Mouse (Mus musculus): ENCODE measurements at regions not wholly inside any gene's neighbourhood (a gene's known extent, or its start where the extent isn't known, plus 50 kb on each side); places are given as distances from the start of the nearest gene placed in this dataset.

- Histone ChIP-seq H3K27me3 (ENCODE audit: control insufficient read depth, insufficient read depth, low read length, poor library complexity, severe bottlenecking) (no peaks in the 10 kb centered on the region), H3K4me3 (ENCODE audit: low read depth, low read length) (no peak overlapping the region), H3K9ac (ENCODE audit: low read depth, poor library complexity, severe bottlenecking) (no peak overlapping the region), H3K4me1 (ENCODE audit: control insufficient read depth, insufficient read depth, low read length) (no peaks in the 10 kb centered on the region), H3K36me3 (ENCODE audit: control insufficient read depth, insufficient read depth, low read length, poor library complexity, severe bottlenecking) (no peaks in the 10 kb centered on the region), H3K9me3 (replicated peaks; ENCODE audit: control insufficient read depth, insufficient read depth, low read length, poor library complexity, severe bottlenecking) (no peaks in the 10 kb centered on the region), H3K27ac (ENCODE audit: insufficient read depth, low read length) (no peak overlapping the region)
- TF ChIP-seq POLR2A (IDR thresholded peaks at IDR 0.05; ENCODE audit: insufficient read depth, low read length): no peak
- TF ChIP-seq CTCF (IDR thresholded peaks at IDR 0.05; ENCODE audit: low read depth, low read length): no peak
- no peak for TF ChIP-seq EP300 (IDR thresholded peaks at IDR 0.05; ENCODE audit: insufficient read depth, low read depth, low read length)
These were observed 186.5 kb upstream of the Palmd start for GRCm38 (mm10) chr3:117155274-117155673.

GRCm38 (mm10) chr3:117153011-117153473 is 184.3 kb upstream of the Palmd start:
- Histone ChIP-seq H3K27ac (ENCODE audit: insufficient read depth, low read length) (no peak overlapping the region), H3K9ac (ENCODE audit: low read depth, poor library complexity, severe bottlenecking) (no peak overlapping the region), H3K27me3 (ENCODE audit: control insufficient read depth, insufficient read depth, low read length, poor library complexity, severe bottlenecking) (no peaks in the 10 kb centered on the region), H3K36me3 (ENCODE audit: control insufficient read depth, insufficient read depth, low read length, poor library complexity, severe bottlenecking) (no peaks in the 10 kb centered on the region), H3K4me1 (ENCODE audit: control insufficient read depth, insufficient read depth, low read length) (no peaks in the 10 kb centered on the region), H3K4me3 (ENCODE audit: low read depth, low read length) (no peak overlapping the region), H3K9me3 (replicated peaks; ENCODE audit: control insufficient read depth, insufficient read depth, low read length, poor library complexity, severe bottlenecking) (no peaks in the 10 kb centered on the region)
- no peak for TF ChIP-seq EP300 (IDR thresholded peaks at IDR 0.05; ENCODE audit: insufficient read depth, low read depth, low read length)
- no peak for TF ChIP-seq CTCF (IDR thresholded peaks at IDR 0.05; ENCODE audit: low read depth, low read length)
- no peak for TF ChIP-seq POLR2A (IDR thresholded peaks at IDR 0.05; ENCODE audit: insufficient read depth, low read length)

GRCm38 (mm10) chr3:117152414-117152813 is 183.6 kb upstream of the Palmd start:
- Histone ChIP-seq H3K9ac (ENCODE audit: low read depth, poor library complexity, severe bottlenecking) (no peak overlapping the region), H3K9me3 (replicated peaks; ENCODE audit: control insufficient read depth, insufficient read depth, low read length, poor library complexity, severe bottlenecking) (peaks cover 4% of the 10 kb centered on the region; the same call in 1 of the 2 replicates), H3K4me1 (ENCODE audit: control insufficient read depth, insufficient read depth, low read length) (no peaks in the 10 kb centered on the region), H3K27ac (ENCODE audit: insufficient read depth, low read length) (no peak overlapping the region), H3K4me3 (ENCODE audit: low read depth, low read length) (no peak overlapping the region), H3K36me3 (ENCODE audit: control insufficient read depth, insufficient read depth, low read length, poor library complexity, severe bottlenecking) (no peaks in the 10 kb centered on the region), H3K27me3 (ENCODE audit: control insufficient read depth, insufficient read depth, low read length, poor library complexity, severe bottlenecking) (no peaks in the 10 kb centered on the region)
- TF ChIP-seq POLR2A (IDR thresholded peaks at IDR 0.05; ENCODE audit: insufficient read depth, low read length) (no peak), EP300 (IDR thresholded peaks at IDR 0.05; ENCODE audit: insufficient read depth, low read depth, low read length) (no peak), CTCF (IDR thresholded peaks at IDR 0.05; ENCODE audit: low read depth, low read length) (no peak)

GRCm38 (mm10) chr3:117147414-117147813 is 178.6 kb upstream of the Palmd start:
- Histone ChIP-seq H3K27ac (ENCODE audit: insufficient read depth, low read length) (no peak overlapping the region), H3K4me3 (ENCODE audit: low read depth, low read length) (no peak overlapping the region), H3K36me3 (ENCODE audit: control insufficient read depth, insufficient read depth, low read length, poor library complexity, severe bottlenecking) (no peaks in the 10 kb centered on the region), H3K9ac (ENCODE audit: low read depth, poor library complexity, severe bottlenecking) (no peak overlapping the region), H3K4me1 (ENCODE audit: control insufficient read depth, insufficient read depth, low read length) (no peaks in the 10 kb centered on the region), H3K9me3 (replicated peaks; ENCODE audit: control insufficient read depth, insufficient read depth, low read length, poor library complexity, severe bottlenecking) (peaks cover 6% of the 10 kb centered on the region; the same call in 1 of the 2 replicates), H3K27me3 (ENCODE audit: control insufficient read depth, insufficient read depth, low read length, poor library complexity, severe bottlenecking) (no peaks in the 10 kb centered on the region)
- TF ChIP-seq POLR2A (IDR thresholded peaks at IDR 0.05; ENCODE audit: insufficient read depth, low read length) (no peak), EP300 (IDR thresholded peaks at IDR 0.05; ENCODE audit: insufficient read depth, low read depth, low read length) (no peak), CTCF (IDR thresholded peaks at IDR 0.05; ENCODE audit: low read depth, low read length) (no peak)

- Histone ChIP-seq H3K27ac (ENCODE audit: insufficient read depth, low read length) (no peak overlapping the region), H3K9me3 (replicated peaks; ENCODE audit: control insufficient read depth, insufficient read depth, low read length, poor library complexity, severe bottlenecking) (no peaks in the 10 kb centered on the region), H3K4me3 (ENCODE audit: low read depth, low read length) (no peak overlapping the region), H3K27me3 (ENCODE audit: control insufficient read depth, insufficient read depth, low read length, poor library complexity, severe bottlenecking) (no peaks in the 10 kb centered on the region), H3K4me1 (ENCODE audit: control insufficient read depth, insufficient read depth, low read length) (no peaks in the 10 kb centered on the region), H3K9ac (ENCODE audit: low read depth, poor library complexity, severe bottlenecking) (no peak overlapping the region), H3K36me3 (ENCODE audit: control insufficient read depth, insufficient read depth, low read length, poor library complexity, severe bottlenecking) (no peaks in the 10 kb centered on the region)
- TF ChIP-seq CTCF (IDR thresholded peaks at IDR 0.05; ENCODE audit: low read depth, low read length): no peak
- TF ChIP-seq EP300 (IDR thresholded peaks at IDR 0.05; ENCODE audit: insufficient read depth, low read depth, low read length): no peak
- no peak for TF ChIP-seq POLR2A (IDR thresholded peaks at IDR 0.05; ENCODE audit: insufficient read depth, low read length)
These were observed 171.0 kb upstream of the Palmd start for GRCm38 (mm10) chr3:117139835-117140234.

- Histone ChIP-seq H3K4me3 (ENCODE audit: low read depth, low read length) (no peak overlapping the region), H3K9me3 (replicated peaks; ENCODE audit: control insufficient read depth, insufficient read depth, low read length, poor library complexity, severe bottlenecking) (no peaks in the 10 kb centered on the region), H3K27me3 (ENCODE audit: control insufficient read depth, insufficient read depth, low read length, poor library complexity, severe bottlenecking) (no peaks in the 10 kb centered on the region), H3K9ac (ENCODE audit: low read depth, poor library complexity, severe bottlenecking) (no peak overlapping the region), H3K27ac (ENCODE audit: insufficient read depth, low read length) (no peak overlapping the region), H3K4me1 (ENCODE audit: control insufficient read depth, insufficient read depth, low read length) (no peaks in the 10 kb centered on the region), H3K36me3 (ENCODE audit: control insufficient read depth, insufficient read depth, low read length, poor library complexity, severe bottlenecking) (no peaks in the 10 kb centered on the region)
- TF ChIP-seq EP300 (IDR thresholded peaks at IDR 0.05; ENCODE audit: insufficient read depth, low read depth, low read length) (no peak), CTCF (IDR thresholded peaks at IDR 0.05; ENCODE audit: low read depth, low read length) (no peak), POLR2A (IDR thresholded peaks at IDR 0.05; ENCODE audit: insufficient read depth, low read length) (no peak)
These were observed 169.9 kb upstream of the Palmd start for GRCm38 (mm10) chr3:117138720-117139119.
